Mouse (Mus musculus): Measurements from ENCODE around the gene Olfr96.
"Not testable (repeated sequence)": the region's sequence is repeated elsewhere in the genome, so short reads cannot be mapped to it uniquely, and the experiment has no call there.

Gene Olfr96

GRCm38 (mm10) chr17:37219846-37220245 is at the start of gene Olfr96:
Olfr96 (plus strand) TSS chr17:37220146.
- no peak for ATAC-seq (ENCODE audit: low TSS enrichment)

- no peak for ATAC-seq (ENCODE audit: low TSS enrichment)
Measured at GRCm38 (mm10) chr17:37185474-37185873, 34.5 kb upstream of the Olfr96 start.

- no peak for ATAC-seq (ENCODE audit: low TSS enrichment)
Measured at GRCm38 (mm10) chr17:37190711-37191110, 29.2 kb upstream of the Olfr96 start.

- ATAC-seq (ENCODE audit: low TSS enrichment) = no peak
Measured at GRCm38 (mm10) chr17:37193032-37193431, 26.9 kb upstream of the Olfr96 start.

- ATAC-seq (ENCODE audit: low TSS enrichment) = no peak
Measured at GRCm38 (mm10) chr17:37193656-37194055, 26.3 kb upstream of the Olfr96 start, which contains the start of gene Ubd. Ubd (plus strand) TSS chr17:37193892.

GRCm38 (mm10) chr17:37194782-37195181 is 25.2 kb upstream of the Olfr96 start:
- peak; percentile 87 for ATAC-seq (ENCODE audit: low TSS enrichment)

- peak; percentile 90 for ATAC-seq (ENCODE audit: low TSS enrichment)
Measured at GRCm38 (mm10) chr17:37196845-37197724, 22.9 kb upstream of the Olfr96 start.

- ATAC-seq (ENCODE audit: low TSS enrichment) = no peak
Measured at GRCm38 (mm10) chr17:37200894-37201293, 19.1 kb upstream of the Olfr96 start, which contains the start of gene Olfr94. Olfr94 (minus strand) TSS chr17:37200994.

- ATAC-seq (ENCODE audit: low TSS enrichment) = peak; percentile 96
Measured at GRCm38 (mm10) chr17:37203206-37203916, 16.6 kb upstream of the Olfr96 start.

GRCm38 (mm10) chr17:37203917-37204236 is 16.1 kb upstream of the Olfr96 start:
- peak; percentile 47 for ATAC-seq (ENCODE audit: low TSS enrichment)

- peak; percentile 96 for ATAC-seq (ENCODE audit: low TSS enrichment)
Measured at GRCm38 (mm10) chr17:37210884-37211768, 8.8 kb upstream of the Olfr96 start.

- ATAC-seq (ENCODE audit: low TSS enrichment) = no peak
Measured at GRCm38 (mm10) chr17:37213018-37213417, 6.9 kb upstream of the Olfr96 start, which contains the start of gene Olfr95. Olfr95 (minus strand) TSS chr17:37213118.

- no peak for ATAC-seq (ENCODE audit: low TSS enrichment)
Measured at GRCm38 (mm10) chr17:37218486-37218885, 1.5 kb upstream of the Olfr96 start.

GRCm38 (mm10) chr17:37221879-37222278 is 1.9 kb downstream of the Olfr96 start:
- no peak for ATAC-seq (ENCODE audit: low TSS enrichment)

GRCm38 (mm10) chr17:37237230-37237629 is 17.3 kb downstream of the Olfr96 start, which contains the start of gene Olfr97:
Olfr97 (minus strand) TSS chr17:37237330.
- not testable (repeated sequence) for ATAC-seq (ENCODE audit: low TSS enrichment)

GRCm38 (mm10) chr17:37242198-37242597 is 22.3 kb downstream of the Olfr96 start:
- ATAC-seq (ENCODE audit: low TSS enrichment) = no peak

- peak; percentile 95 for ATAC-seq (ENCODE audit: low TSS enrichment)
Measured at GRCm38 (mm10) chr17:37246715-37247114, 26.8 kb downstream of the Olfr96 start.

- ATAC-seq (ENCODE audit: low TSS enrichment) = no peak
Measured at GRCm38 (mm10) chr17:37249460-37249859, 29.5 kb downstream of the Olfr96 start.

- ATAC-seq (ENCODE audit: low TSS enrichment) = 0 out of 2 replicates have a peak, but pooled peaks have one; percentile 70
Measured at GRCm38 (mm10) chr17:37250544-37250943, 30.6 kb downstream of the Olfr96 start.

GRCm38 (mm10) chr17:37263626-37264025 is 43.7 kb downstream of the Olfr96 start, which contains the start of gene Olfr98:
Olfr98 (minus strand) TSS chr17:37263749.
- ATAC-seq (ENCODE audit: low TSS enrichment) = no peak

- ATAC-seq (ENCODE audit: low TSS enrichment) = peak; percentile 99
Measured at GRCm38 (mm10) chr17:37270058-37270701, 50.2 kb downstream of the Olfr96 start, which contains the start of gene H2-M3. H2-M3 (plus strand) TSS chr17:37270220.
